Mouse (Mus musculus): ENCODE data around the gene Olfr918. TPM values are rescaled to one million over a fixed set of nuclear protein-coding genes. Genes with fewer than 3 reads are reported as not detected.
A peak's percentile ranks its signal among the peaks of the same experiment; 100 is the strongest.

Gene Olfr918
- not detected in 2 replicates for polyA plus RNA-seq (2014; fragmentation: Nextera tagmentation; extraction: Ambion mirVana)

- Histone ChIP-seq H3K27me3 (ENCODE audit: control insufficient read depth, insufficient read depth, low read length) (no peaks in the 10 kb centered on the region), H3K4me2 (replicated peaks; ENCODE audit: low read depth, low read length) (no peak within 1 kb of the TSS), H3K9ac (ENCODE audit: low read depth, low read length) (no peak within 1 kb of the TSS), H3K4me1 (ENCODE audit: control insufficient read depth, insufficient read depth, low read length) (no peaks in the 10 kb centered on the region), H3K4me3 (ENCODE audit: low read length) (no peak within 1 kb of the TSS), H3K36me3 (ENCODE audit: control insufficient read depth, insufficient read depth, low read length) (no peaks in the 10 kb centered on the region), H3K27ac (ENCODE audit: low read depth, low read length) (no peak within 1 kb of the TSS), H3K9me3 (ENCODE audit: control insufficient read depth, low read length) (no peaks in the 10 kb centered on the region)
- no peak for ATAC-seq (ENCODE audit: low FRiP score, low TSS enrichment)
- WGBS: 83% methylated on average over 2 of the region's 2 CpGs
These were observed at the start of gene Olfr918 for GRCm38 (mm10) chr9:38674501-38674900. Olfr918 (minus strand) TSS chr9:38674601.

GRCm38 (mm10) chr9:38724044-38724443, 49.6 kb upstream of the Olfr918 start:
- no peaks in the 10 kb centered on the region for H3K27me3 ChIP-seq (ENCODE audit: control insufficient read depth, insufficient read depth, low read length)
- H3K9me3 ChIP-seq (ENCODE audit: control insufficient read depth, low read length): no peaks in the 10 kb centered on the region
- H3K9ac ChIP-seq (ENCODE audit: low read depth, low read length): no peak overlapping the region
- WGBS: 94% methylated on average over 1 of the region's 1 CpGs
- H3K4me3 ChIP-seq (ENCODE audit: low read length): no peak overlapping the region
- peaks cover 8% of the 10 kb centered on the region; the same call in 1 of the 2 replicates for H3K36me3 ChIP-seq (ENCODE audit: control insufficient read depth, insufficient read depth, low read length)
- peaks cover 4% of the 10 kb centered on the region for H3K4me1 ChIP-seq (ENCODE audit: control insufficient read depth, insufficient read depth, low read length)
- no peak overlapping the region for H3K4me2 ChIP-seq (replicated peaks; ENCODE audit: low read depth, low read length)
- no peak overlapping the region for H3K27ac ChIP-seq (ENCODE audit: low read depth, low read length)
- no peak for ATAC-seq (ENCODE audit: low FRiP score, low TSS enrichment)

- peak; percentile 90 for ATAC-seq (ENCODE audit: low FRiP score, low TSS enrichment)
- whole genome bisulfite sequencing: 6% methylated on average over 3 of the region's 3 CpGs
- H3K27ac ChIP-seq (ENCODE audit: low read depth, low read length): no peak overlapping the region
These were observed 44.6 kb upstream of the Olfr918 start for GRCm38 (mm10) chr9:38718927-38719441.

GRCm38 (mm10) chr9:38718102-38718501, 43.7 kb upstream of the Olfr918 start, which contains the start of gene Vwa5a:
Vwa5a (plus strand) TSS chr9:38718268.
- H3K36me3 ChIP-seq (ENCODE audit: control insufficient read depth, insufficient read depth, low read length): no peaks in the 10 kb centered on the region
- peaks cover 8% of the 10 kb centered on the region for H3K4me1 ChIP-seq (ENCODE audit: control insufficient read depth, insufficient read depth, low read length)
- H3K27ac ChIP-seq (ENCODE audit: low read depth, low read length): peak within 1 kb of the TSS; percentile 55; the same call in 1 of the 2 replicates
- no peaks in the 10 kb centered on the region for H3K27me3 ChIP-seq (ENCODE audit: control insufficient read depth, insufficient read depth, low read length)
- H3K4me3 ChIP-seq (ENCODE audit: low read length): peak within 1 kb of the TSS; percentile 64
- H3K9me3 ChIP-seq (ENCODE audit: control insufficient read depth, low read length): no peaks in the 10 kb centered on the region
- H3K4me2 ChIP-seq (replicated peaks; ENCODE audit: low read depth, low read length): peak within 1 kb of the TSS; percentile 70
- 0% methylated on average over 4 of the region's 4 CpGs for WGBS
- peak within 1 kb of the TSS; percentile 51; the same call in 1 of the 2 replicates for H3K9ac ChIP-seq (ENCODE audit: low read depth, low read length)
- ATAC-seq (ENCODE audit: low FRiP score, low TSS enrichment): peak; percentile 85

More at GRCm38 (mm10) chr9:38718927-38719441, 44.6 kb upstream of the Olfr918 start:
- peaks cover 8% of the 10 kb centered on the region for H3K4me1 ChIP-seq (ENCODE audit: control insufficient read depth, insufficient read depth, low read length)
- H3K4me3 ChIP-seq (ENCODE audit: low read length): peak overlapping the region; percentile 64
- H3K4me2 ChIP-seq (replicated peaks; ENCODE audit: low read depth, low read length): peak overlapping the region; percentile 70
- H3K27me3 ChIP-seq (ENCODE audit: control insufficient read depth, insufficient read depth, low read length): no peaks in the 10 kb centered on the region
- no peaks in the 10 kb centered on the region for H3K9me3 ChIP-seq (ENCODE audit: control insufficient read depth, low read length)
- no peaks in the 10 kb centered on the region; the same call in 1 of the 2 replicates for H3K36me3 ChIP-seq (ENCODE audit: control insufficient read depth, insufficient read depth, low read length)
- peak overlapping the region; percentile 51; the same call in 1 of the 2 replicates for H3K9ac ChIP-seq (ENCODE audit: low read depth, low read length)

GRCm38 (mm10) chr9:38672887-38673286, 1.5 kb downstream of the Olfr918 start:
- H3K27me3 ChIP-seq (ENCODE audit: control insufficient read depth, insufficient read depth, low read length): no peaks in the 10 kb centered on the region
- no peak overlapping the region for H3K4me2 ChIP-seq (replicated peaks; ENCODE audit: low read depth, low read length)
- H3K4me1 ChIP-seq (ENCODE audit: control insufficient read depth, insufficient read depth, low read length): no peaks in the 10 kb centered on the region
- WGBS: 86% methylated on average over 2 of the region's 2 CpGs
- H3K36me3 ChIP-seq (ENCODE audit: control insufficient read depth, insufficient read depth, low read length): no peaks in the 10 kb centered on the region
- H3K9me3 ChIP-seq (ENCODE audit: control insufficient read depth, low read length): no peaks in the 10 kb centered on the region
- H3K9ac ChIP-seq (ENCODE audit: low read depth, low read length): no peak overlapping the region
- H3K27ac ChIP-seq (ENCODE audit: low read depth, low read length): no peak overlapping the region
- no peak for ATAC-seq (ENCODE audit: low FRiP score, low TSS enrichment)
- H3K4me3 ChIP-seq (ENCODE audit: low read length): no peak overlapping the region

GRCm38 (mm10) chr9:38665742-38666141, 8.7 kb downstream of the Olfr918 start, which contains the start of gene Olfr917:
Olfr917 (minus strand) TSS chr9:38665842.
- H3K9ac ChIP-seq (ENCODE audit: low read depth, low read length): no peak within 1 kb of the TSS
- ATAC-seq (ENCODE audit: low FRiP score, low TSS enrichment): no peak
- no peaks in the 10 kb centered on the region for H3K36me3 ChIP-seq (ENCODE audit: control insufficient read depth, insufficient read depth, low read length)
- no peaks in the 10 kb centered on the region for H3K4me1 ChIP-seq (ENCODE audit: control insufficient read depth, insufficient read depth, low read length)
- H3K9me3 ChIP-seq (ENCODE audit: control insufficient read depth, low read length): no peaks in the 10 kb centered on the region
- 88% methylated on average over 1 of the region's 1 CpGs for WGBS
- H3K4me2 ChIP-seq (replicated peaks; ENCODE audit: low read depth, low read length): no peak within 1 kb of the TSS
- H3K27me3 ChIP-seq (ENCODE audit: control insufficient read depth, insufficient read depth, low read length): no peaks in the 10 kb centered on the region
- H3K4me3 ChIP-seq (ENCODE audit: low read length): no peak within 1 kb of the TSS
- no peak within 1 kb of the TSS for H3K27ac ChIP-seq (ENCODE audit: low read depth, low read length)

GRCm38 (mm10) chr9:38659775-38660174, 14.6 kb downstream of the Olfr918 start, which contains the start of gene Olfr916:
Olfr916 (minus strand) TSS chr9:38659875.
- H3K27me3 ChIP-seq (ENCODE audit: control insufficient read depth, insufficient read depth, low read length): no peaks in the 10 kb centered on the region
- no peak within 1 kb of the TSS for H3K27ac ChIP-seq (ENCODE audit: low read depth, low read length)
- WGBS: 71% methylated on average over 1 of the region's 1 CpGs
- H3K9me3 ChIP-seq (ENCODE audit: control insufficient read depth, low read length): no peaks in the 10 kb centered on the region
- no peak within 1 kb of the TSS for H3K9ac ChIP-seq (ENCODE audit: low read depth, low read length)
- no peaks in the 10 kb centered on the region for H3K4me1 ChIP-seq (ENCODE audit: control insufficient read depth, insufficient read depth, low read length)
- no peak within 1 kb of the TSS for H3K4me2 ChIP-seq (replicated peaks; ENCODE audit: low read depth, low read length)
- H3K36me3 ChIP-seq (ENCODE audit: control insufficient read depth, insufficient read depth, low read length): no peaks in the 10 kb centered on the region
- no peak for ATAC-seq (ENCODE audit: low FRiP score, low TSS enrichment)
- no peak within 1 kb of the TSS for H3K4me3 ChIP-seq (ENCODE audit: low read length)

- H3K4me2 ChIP-seq (replicated peaks; ENCODE audit: low read depth, low read length): no peak overlapping the region
- WGBS: 87% methylated on average over 4 of the region's 4 CpGs
- no peak overlapping the region for H3K27ac ChIP-seq (ENCODE audit: low read depth, low read length)
- H3K36me3 ChIP-seq (ENCODE audit: control insufficient read depth, insufficient read depth, low read length): no peaks in the 10 kb centered on the region
- no peaks in the 10 kb centered on the region for H3K4me1 ChIP-seq (ENCODE audit: control insufficient read depth, insufficient read depth, low read length)
- no peak for ATAC-seq (ENCODE audit: low FRiP score, low TSS enrichment)
- no peaks in the 10 kb centered on the region for H3K9me3 ChIP-seq (ENCODE audit: control insufficient read depth, low read length)
- H3K4me3 ChIP-seq (ENCODE audit: low read length): no peak overlapping the region
- H3K27me3 ChIP-seq (ENCODE audit: control insufficient read depth, insufficient read depth, low read length): no peaks in the 10 kb centered on the region
- H3K9ac ChIP-seq (ENCODE audit: low read depth, low read length): no peak overlapping the region
These were observed 42.0 kb downstream of the Olfr918 start for GRCm38 (mm10) chr9:38632406-38632805.
